Mouse (Mus musculus): ENCODE results near the gene Egf. TPM values are rescaled to one million over a fixed set of nuclear protein-coding genes. Genes with fewer than 3 reads are reported as not detected.

The Egf gene
- polyA plus RNA-seq, 1 experiment = 4.1 TPM

- 97% methylated on average over 1 of the region's 1 CpGs for WGBS
- Histone ChIP-seq H3K27me3 (ENCODE audit: control insufficient read depth, insufficient read depth, low read length) (no peaks in the 10 kb centered on the region), H3K4me1 (replicated peaks; ENCODE audit: control insufficient read depth, insufficient read depth, low read length) (no peaks in the 10 kb centered on the region), H3K27ac (ENCODE audit: control insufficient read depth, insufficient read depth, low read length) (no peak overlapping the region), H3K4me3 (ENCODE audit: control insufficient read depth, insufficient read depth, low read length) (no peak overlapping the region), H3K36me3 (ENCODE audit: control insufficient read depth, insufficient read depth, low read length) (no peaks in the 10 kb centered on the region)
- TF ChIP-seq CTCF (IDR thresholded peaks at IDR 0.05; ENCODE audit: borderline replicate concordance, control insufficient read depth, extremely low read depth, insufficient read depth, low read length, poor library complexity) = no peak
- no peak for TF ChIP-seq POLR2A (IDR thresholded peaks at IDR 0.05; ENCODE audit: control insufficient read depth, extremely low read depth, insufficient read depth, low read length, poor library complexity)
- DNase-seq = no peak
Observed at GRCm38 (mm10) chr3:129631018-129631417, 124.1 kb downstream of the Egf start.

Other genes with a start within 250 kb of the Egf start
- 24.8 and 40.2 TPM in 2 replicates for gene Elovl6, start 223.0 kb downstream of the Egf start, polyA plus RNA-seq (2012; rRNA removed)
- gene Lrit3, start 48.7 kb upstream of the Egf start, polyA plus RNA-seq (2012; rRNA removed) = 0.09 TPM in 1 of 2 replicates, not detected in the other
- 0.08 and 0.09 TPM in 2 replicates for gene Rrh, start 67.3 kb upstream of the Egf start, polyA plus RNA-seq (2012; rRNA removed)
- gene Gar1, start 76.1 kb upstream of the Egf start, polyA plus RNA-seq (2012; rRNA removed) = 36.4 and 46.7 TPM in 2 replicates
- 0.22 and 0.54 TPM in 2 replicates for gene Cfi, start 80.6 kb upstream of the Egf start, polyA plus RNA-seq (2012; rRNA removed)
- gene Pla2g12a, start 123.3 kb upstream of the Egf start, polyA plus RNA-seq (2012; rRNA removed) = 67.0 and 89.3 TPM in 2 replicates
- gene Casp6, start 146.1 kb upstream of the Egf start, polyA plus RNA-seq (2012; rRNA removed) = 82.6 and 86.1 TPM in 2 replicates
- gene Mcub, start 214.9 kb upstream of the Egf start, polyA plus RNA-seq (2012; rRNA removed) = 11.6 and 13.1 TPM in 2 replicates